Mouse (Mus musculus) liver, postnatal 0 days (tissue): ENCODE data around the gene Krt14. TPM values are rescaled to one million over a fixed set of nuclear protein-coding genes. Genes with fewer than 3 reads are reported as not detected.
A peak's percentile ranks its signal among the peaks of the same experiment; 100 is the strongest.
"Not testable (repeated sequence)": the region's sequence is repeated elsewhere in the genome, so short reads cannot be mapped to it uniquely, and the experiment has no call there.

Experiments
- ATAC-seq: fragments of 200-750 bp; cut with Nextera tagmentation; 2 replicates; pipeline ENCODE4 v1.8.0; 2017; ENCODE audit warnings: mild to moderate bottlenecking, moderate library complexity
- DNase-seq: peaks from one replicate; pipeline ENCODE4 v3.0.0-alpha.2; 2016
- H3K27ac ChIP-seq: fragments of 300-500 bp; sonication (generic); 2 replicates; pipeline ENCODE4 v1.5.1; 2014; ENCODE audit warnings: antibody characterized with exemption, moderate library complexity, mild to moderate bottlenecking, low read depth
- H3K27me3 ChIP-seq: fragments of 300-500 bp; sonication (generic); 2 replicates; pipeline ENCODE4 v1.6.1; 2014; ENCODE audit warnings: low read length, control low read depth, mixed read lengths; ENCODE audit not compliant: insufficient read depth
- H3K36me3 ChIP-seq: fragments of 300-500 bp; sonication (generic); replicated peaks from 2 replicates; pipeline ENCODE4 v1.6.1; 2014; ENCODE audit warnings: mild to moderate bottlenecking, control low read depth, low read length, moderate library complexity, mixed read lengths; ENCODE audit not compliant: insufficient read depth
- H3K4me1 ChIP-seq: fragments of 300-500 bp; sonication (generic); 2 replicates; pipeline ENCODE4 v1.6.1; 2014; ENCODE audit warnings: antibody characterized with exemption, mild to moderate bottlenecking, control low read depth; ENCODE audit not compliant: insufficient read depth
- H3K4me2 ChIP-seq: fragments of 300-500 bp; sonication (generic); 2 replicates; pipeline ENCODE4 v1.6.1; 2014; ENCODE audit warnings: low read depth, mild to moderate bottlenecking, low read length, moderate library complexity, mixed read lengths
- H3K4me3 ChIP-seq: fragments of 300-500 bp; sonication (generic); 2 replicates; pipeline ENCODE4 v1.5.1; 2014; ENCODE audit warnings: low read depth, low read length
- H3K9ac ChIP-seq: fragments of 300-500 bp; sonication (generic); replicated peaks from 2 replicates; pipeline ENCODE4 v1.6.1; 2014; ENCODE audit warnings: mild to moderate bottlenecking, moderate library complexity
- H3K9me3 ChIP-seq: fragments of 300-500 bp; sonication (generic); 2 replicates; pipeline ENCODE4 v1.6.1; 2016; ENCODE audit warnings: mild to moderate bottlenecking, control low read depth, low read length, mixed read lengths
- CTCF ChIP-seq: sonication (generic); IDR thresholded peaks from 2 replicates; pipeline ENCODE4 v1.5.1; 2016; ENCODE audit warnings: antibody characterized with exemption, low read depth
- EP300 ChIP-seq: IDR thresholded peaks from 2 replicates; pipeline ENCODE4 v1.6.1; 2016; ENCODE audit warnings: antibody characterized with exemption, low read depth, mild to moderate bottlenecking
- WGBS: fragments of 180-500 bp; shearing (Covaris S2); extraction: QIAGEN DNeasy Blood & Tissue Kit; methylation state at CpG from one replicate; pipeline ENCODE4 v1.1.7; 2014; ENCODE audit not compliant: insufficient replicate concordance; 5-methylcytosine and 5-hydroxymethylcytosine counted together
- polyA plus RNA-seq: library from polyadenylated mRNA; unstranded; fragments of >200 nt; fragmentation: Nextera tagmentation; extraction: Ambion mirVana; gene quantifications from 2 replicates; pipeline ENCODE4 v1.2.1, GENCODE M21; 2015

Krt14 gene
- polyA plus RNA-seq, result 0.32 and 1.2 TPM in 2 replicates

- H3K4me3 ChIP-seq, result no peak within 1 kb of the TSS
- no peak within 1 kb of the TSS for H3K4me2 ChIP-seq
- no peaks in the 10 kb centered on the region for H3K9me3 ChIP-seq
- no peak within 1 kb of the TSS for H3K9ac ChIP-seq
- TF ChIP-seq CTCF (no peak), EP300 (no peak)
- ATAC-seq, result no peak
- DNase-seq, result no peak
- H3K27ac ChIP-seq, result no peak within 1 kb of the TSS
- no peaks in the 10 kb centered on the region for H3K36me3 ChIP-seq
- H3K27me3 ChIP-seq, result no peaks in the 10 kb centered on the region
- WGBS, result 81% methylated on average over 8 of the region's 8 CpGs
- H3K4me1 ChIP-seq, result no peaks in the 10 kb centered on the region
These were observed at the start of gene Krt14 for GRCm38 (mm10) chr11:100207498-100207897. TSS of gene Krt14 (minus strand) at chr11:100207548.

GRCm38 (mm10) chr11:100255514-100255913, 48.2 kb upstream of the Krt14 start:
- Histone ChIP-seq H3K27me3 (no peaks in the 10 kb centered on the region), H3K9ac (no peak overlapping the region), H3K36me3 (no peaks in the 10 kb centered on the region), H3K4me1 (no peaks in the 10 kb centered on the region), H3K27ac (no peak overlapping the region), H3K9me3 (no peaks in the 10 kb centered on the region), H3K4me2 (no peak overlapping the region), H3K4me3 (no peak overlapping the region)
- TF ChIP-seq CTCF, result no peak
- TF ChIP-seq EP300, result no peak
- DNase-seq (no peak), ATAC-seq (no peak)
- WGBS, result 79% methylated on average over 6 of the region's 6 CpGs

- Histone ChIP-seq H3K9ac (no peak overlapping the region), H3K36me3 (no peaks in the 10 kb centered on the region), H3K9me3 (no peaks in the 10 kb centered on the region), H3K27me3 (no peaks in the 10 kb centered on the region), H3K27ac (no peak overlapping the region), H3K4me1 (no peaks in the 10 kb centered on the region), H3K4me2 (no peak overlapping the region), H3K4me3 (no peak overlapping the region)
- ATAC-seq, result no peak
- WGBS, result 53% methylated on average over 5 of the region's 5 CpGs
- no peak for DNase-seq
- TF ChIP-seq EP300, result no peak
- TF ChIP-seq CTCF, result no peak
These were observed 47.2 kb upstream of the Krt14 start for GRCm38 (mm10) chr11:100254360-100255090.

- Histone ChIP-seq H3K27me3 (no peaks in the 10 kb centered on the region), H3K27ac (no peak within 1 kb of the TSS), H3K9me3 (no peaks in the 10 kb centered on the region), H3K4me2 (no peak within 1 kb of the TSS), H3K4me1 (no peaks in the 10 kb centered on the region), H3K36me3 (no peaks in the 10 kb centered on the region), H3K4me3 (no peak within 1 kb of the TSS), H3K9ac (no peak within 1 kb of the TSS)
- ATAC-seq (no peak), DNase-seq (peak; percentile 3)
- WGBS, result 70% methylated on average over 7 of the region's 7 CpGs
- no peak for TF ChIP-seq CTCF
- TF ChIP-seq EP300, result no peak
These were observed 41.6 kb upstream of the Krt14 start, which contains the start of gene Krt16 for GRCm38 (mm10) chr11:100248852-100249465. TSS of gene Krt16 (minus strand) at chr11:100248902.

- not testable (repeated sequence) for H3K27ac ChIP-seq, DNase-seq, H3K4me3 ChIP-seq, H3K27me3 ChIP-seq, H3K4me1 ChIP-seq, H3K36me3 ChIP-seq, H3K9ac ChIP-seq, H3K9me3 ChIP-seq, H3K4me2 ChIP-seq, ATAC-seq
- 69% methylated on average over 7 of the region's 7 CpGs for WGBS
These were observed 39.1 kb upstream of the Krt14 start for GRCm38 (mm10) chr11:100246471-100246870.

GRCm38 (mm10) chr11:100240272-100240671, 32.9 kb upstream of the Krt14 start:
- H3K27me3 ChIP-seq, DNase-seq, H3K4me1 ChIP-seq, H3K9ac ChIP-seq, H3K36me3 ChIP-seq, H3K9me3 ChIP-seq, ATAC-seq, H3K4me3 ChIP-seq, H3K4me2 ChIP-seq, H3K27ac ChIP-seq: not testable (repeated sequence)
- WGBS, result 90% methylated on average over 4 of the region's 4 CpGs
